Mouse (Mus musculus) MEL (cell line): ENCODE measurements around the gene Gm21518. TPM values are rescaled to one million over a fixed set of nuclear protein-coding genes. Genes with fewer than 3 reads are reported as not detected.
"Not testable (repeated sequence)": the region's sequence is repeated elsewhere in the genome, so short reads cannot be mapped to it uniquely, and the experiment has no call there.

Experiments used
- DNase-seq: peaks from one replicate; pipeline ENCODE4 v3.0.0; 2011; ENCODE audit warnings: low read depth, low spot score
- H3K27ac ChIP-seq: 2 replicates; pipeline ENCODE4 v1.5.1; 2012; ENCODE audit warnings: low read depth, mild to moderate bottlenecking, control low read depth, low read length, moderate library complexity; ENCODE audit not compliant: control insufficient read depth
- H3K27me3 ChIP-seq, 2 experiments: fragments of 150-350 bp in 1 of 2; sonication (generic) in 1 of 2; 2 replicates each; pipeline ENCODE4 v1.6.1; 2012; ENCODE audit warnings: low read length in 2 of 2, mild to moderate bottlenecking in 2 of 2, improper control_type of control experiment in 1 of 2, moderate library complexity in 1 of 2; ENCODE audit not compliant: insufficient read depth in 2 of 2, control insufficient read depth in 1 of 2
- H3K36me3 ChIP-seq, 2 experiments: 2 replicates each; pipeline ENCODE4 v1.6.1; 2012 to 2014; ENCODE audit warnings: low read length in 2 of 2, improper control_type of control experiment in 1 of 2, inconsistent platforms in 1 of 2, mild to moderate bottlenecking in 1 of 2; ENCODE audit not compliant: insufficient read depth in 2 of 2, control insufficient read depth in 1 of 2
- H3K4me1 ChIP-seq, 2 experiments: fragments of 150-350 bp in 1 of 2; sonication (generic) in 1 of 2; 2 replicates each; pipeline ENCODE4 v1.6.1; 2012; ENCODE audit warnings: low read length in 2 of 2, improper control_type of control experiment in 1 of 2, mild to moderate bottlenecking in 1 of 2; ENCODE audit not compliant: insufficient read depth in 2 of 2, control insufficient read depth in 1 of 2
- H3K4me3 ChIP-seq, 2 experiments: fragments of 150-350 bp in 1 of 2; sonication (generic) in 1 of 2; 2 replicates each; pipeline ENCODE4 v1.5.1; 2012; ENCODE audit warnings: low read depth in 2 of 2, low read length in 2 of 2, mild to moderate bottlenecking in 2 of 2, moderate library complexity in 2 of 2, control low read depth in 1 of 2, improper control_type of control experiment in 1 of 2; ENCODE audit not compliant: control insufficient read depth in 1 of 2, insufficient read depth in 1 of 2
- H3K79me2 ChIP-seq: 2 replicates; pipeline ENCODE4 v1.6.1; 2012; ENCODE audit warnings: mild to moderate bottlenecking, low read length, moderate library complexity; ENCODE audit not compliant: control insufficient read depth, poor library complexity, insufficient read depth
- H3K9ac ChIP-seq: 2 replicates; pipeline ENCODE4 v1.6.1; 2012; ENCODE audit warnings: low read depth, mild to moderate bottlenecking, control low read depth, low read length, moderate library complexity; ENCODE audit not compliant: control insufficient read depth, poor library complexity, severe bottlenecking
- H3K9me3 ChIP-seq: fragments of 150-350 bp; sonication (generic); replicated peaks from 2 replicates; pipeline ENCODE4 v1.6.1; 2012; ENCODE audit warnings: mild to moderate bottlenecking, low read length, improper control_type of control experiment, moderate library complexity; ENCODE audit not compliant: insufficient read depth
- polyA plus RNA-seq, 2 experiments: library from polyadenylated mRNA; stranded (reverse) in 1 of 2; unstranded in 1 of 2; fragments of >175 nt in 1 of 2; fragments of >200 nt in 1 of 2; gene quantifications; 2 replicates each; pipeline versions ENCODE4 v1.2.1 to v1.2.4; 2012; ENCODE audit warnings: low replicate concordance in 2 of 2, low read depth in 1 of 2; ENCODE audit not compliant: insufficient read length in 2 of 2, insufficient read depth in 1 of 2, missing spikeins in 1 of 2
- total RNA-seq: library from RNA; depleted of rRNA; stranded (reverse); fragments of 300-350 nt; gene quantifications from 2 replicates; pipeline ENCODE4 v1.2.3, GENCODE M21; 2012; rRNA removed

Gene Gm21518
- total RNA-seq (not detected in 2 replicates), polyA plus RNA-seq (not detected)

GRCm38 (mm10) chrY:62190566-62190965 lies at the start of gene Gm21518:
Gene Gm21518 (plus strand): TSS chrY:62190866.
- H3K79me2 ChIP-seq, H3K9me3 ChIP-seq, H3K9ac ChIP-seq, H3K4me3 ChIP-seq, DNase-seq, H3K4me1 ChIP-seq, H3K27me3 ChIP-seq, H3K27ac ChIP-seq, H3K36me3 ChIP-seq: not testable (repeated sequence)
